Mouse (Mus musculus) forebrain, embryonic 11.5 days (tissue): Measurements from ENCODE around the gene Bspry. TPM values are rescaled to one million over a fixed set of nuclear protein-coding genes. Genes with fewer than 3 reads are reported as not detected.

Experiments used
- ATAC-seq: fragments of 200-750 bp; cut with Nextera tagmentation; replicated peaks from 2 replicates; pipeline ENCODE4 v1.8.0; 2017; ENCODE audit warnings: moderate TSS enrichment; ENCODE audit not compliant: low FRiP score
- DNase-seq: peaks from one replicate; pipeline ENCODE4 v3.0.0-alpha.2; 2017; ENCODE audit warnings: low spot score
- H3K27ac ChIP-seq: fragments of 300-500 bp; sonication (generic); 2 replicates; pipeline ENCODE4 v1.5.1; 2014; ENCODE audit warnings: low read depth, low read length
- H3K27me3 ChIP-seq: fragments of 300-500 bp; sonication (generic); 2 replicates; pipeline ENCODE4 v1.6.1; 2014; ENCODE audit warnings: mild to moderate bottlenecking, low read length, mixed read lengths; ENCODE audit not compliant: control insufficient read depth, insufficient read depth
- H3K36me3 ChIP-seq: fragments of 300-500 bp; sonication (generic); 2 replicates; pipeline ENCODE4 v1.6.1; 2014; ENCODE audit warnings: mild to moderate bottlenecking, low read length, moderate library complexity, mixed read lengths; ENCODE audit not compliant: control insufficient read depth, insufficient read depth
- H3K4me1 ChIP-seq: fragments of 300-500 bp; sonication (generic); replicated peaks from 2 replicates; pipeline ENCODE4 v1.6.1; 2014; ENCODE audit warnings: low read length, mixed read lengths; ENCODE audit not compliant: control insufficient read depth, insufficient read depth
- H3K4me2 ChIP-seq: fragments of 300-500 bp; sonication (generic); 2 replicates; pipeline ENCODE4 v1.6.1; 2014; ENCODE audit warnings: low read depth, mild to moderate bottlenecking, low read length, moderate library complexity, mixed read lengths; ENCODE audit not compliant: severe bottlenecking
- H3K4me3 ChIP-seq: fragments of 300-500 bp; sonication (generic); 2 replicates; pipeline ENCODE4 v1.5.1; 2014; ENCODE audit warnings: low read depth, low read length
- H3K9ac ChIP-seq: fragments of 300-500 bp; sonication (generic); 2 replicates; pipeline ENCODE4 v1.6.1; 2014; ENCODE audit warnings: low read length
- H3K9me3 ChIP-seq: fragments of 300-500 bp; sonication (generic); 2 replicates; pipeline ENCODE4 v1.6.1; 2016; ENCODE audit warnings: low read length, mixed read lengths; ENCODE audit not compliant: control insufficient read depth
- WGBS: fragments of 180-500 bp; shearing (Covaris S2); extraction: QIAGEN DNeasy Blood & Tissue Kit; methylation state at CpG from one replicate; pipeline ENCODE4 v1.1.7; 2014; 5-methylcytosine and 5-hydroxymethylcytosine counted together
- polyA plus RNA-seq: library from polyadenylated mRNA; unstranded; fragments of >200 nt; fragmentation: Nextera tagmentation; extraction: Ambion mirVana; gene quantifications from 2 replicates; pipeline ENCODE4 v1.2.1, GENCODE M21; 2014

Bspry gene
- polyA plus RNA-seq, 1 experiment from 2014 or later: 0.98 TPM

DNA sequence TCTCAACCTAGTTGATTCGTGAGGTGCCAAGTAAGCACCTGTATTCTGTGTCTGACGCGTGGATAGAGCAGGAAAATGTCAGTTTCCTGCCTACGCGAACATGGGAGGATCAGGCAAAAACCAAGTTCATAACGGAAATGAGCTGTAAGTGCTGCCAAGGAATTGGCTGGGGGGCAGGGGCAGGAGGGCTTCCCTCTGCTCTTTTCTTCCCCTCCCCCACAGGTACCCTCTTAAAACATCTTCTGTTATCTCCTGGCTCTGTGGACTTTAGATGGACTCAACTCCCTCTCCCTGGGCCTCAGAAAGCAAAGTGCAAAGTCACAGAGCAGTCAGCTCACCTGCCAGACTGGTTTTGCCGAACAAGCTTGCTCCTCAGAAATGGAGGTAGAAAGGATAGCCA is 23.1 kb downstream of the Bspry start:
- Histone ChIP-seq H3K36me3 (no peaks in the 10 kb centered on the region), H3K4me1 (no peaks in the 10 kb centered on the region; the same call in 1 of the 2 replicates), H3K27me3 (no peaks in the 10 kb centered on the region), H3K9ac (no peak overlapping the region), H3K4me3 (no peak overlapping the region), H3K9me3 (no peaks in the 10 kb centered on the region), H3K4me2 (no peak overlapping the region), H3K27ac (no peak overlapping the region)
- no peak for ATAC-seq
- 79% methylated on average over 7 of the region's 7 CpGs for WGBS
- no peak for DNase-seq

DNA sequence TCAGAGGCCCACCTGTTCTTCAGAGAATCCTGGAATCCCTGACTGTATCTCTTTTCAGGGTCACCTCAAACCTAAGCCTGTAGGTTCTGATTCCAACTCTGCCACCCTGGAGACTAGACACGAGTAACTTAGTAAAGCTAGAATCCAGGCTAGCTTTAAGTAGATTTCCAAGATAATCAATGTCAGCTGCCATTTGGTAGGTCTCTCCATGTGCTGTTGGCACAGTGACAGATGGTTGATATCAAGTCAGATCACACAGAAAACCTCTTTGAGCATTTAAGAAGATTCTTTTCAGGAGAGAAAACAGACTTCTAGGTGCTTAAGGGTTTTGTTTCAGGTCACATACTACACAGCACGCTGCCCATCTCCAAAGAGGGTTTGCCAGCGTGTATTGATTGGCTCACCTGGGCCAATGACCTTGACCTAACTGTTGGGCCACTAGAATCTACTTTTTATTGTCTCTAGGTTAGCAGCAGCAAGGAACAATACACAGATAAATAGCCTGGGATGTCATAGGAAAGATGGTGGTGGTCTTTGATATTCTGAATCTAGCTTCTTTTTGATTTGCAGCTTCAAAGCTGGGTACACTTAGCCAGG is 23.6 kb downstream of the Bspry start, which contains the start of gene Hdhd3:
Gene Hdhd3, minus strand, starts transcription at position 94 of the 597 bp plus-strand sequence.
- Histone ChIP-seq H3K4me3 (peak within 1 kb of the TSS; percentile 77), H3K27me3 (no peaks in the 10 kb centered on the region), H3K36me3 (peaks cover under 1% of the 10 kb centered on the region; the same call in 1 of the 2 replicates), H3K4me2 (peak within 1 kb of the TSS; percentile 77), H3K27ac (no peak within 1 kb of the TSS), H3K9me3 (no peaks in the 10 kb centered on the region), H3K9ac (peak within 1 kb of the TSS; percentile 68), H3K4me1 (no peaks in the 10 kb centered on the region; the same call in 1 of the 2 replicates)
- no peak for ATAC-seq
- WGBS: 80% methylated on average over 3 of the region's 3 CpGs
- DNase-seq: no peak

DNA sequence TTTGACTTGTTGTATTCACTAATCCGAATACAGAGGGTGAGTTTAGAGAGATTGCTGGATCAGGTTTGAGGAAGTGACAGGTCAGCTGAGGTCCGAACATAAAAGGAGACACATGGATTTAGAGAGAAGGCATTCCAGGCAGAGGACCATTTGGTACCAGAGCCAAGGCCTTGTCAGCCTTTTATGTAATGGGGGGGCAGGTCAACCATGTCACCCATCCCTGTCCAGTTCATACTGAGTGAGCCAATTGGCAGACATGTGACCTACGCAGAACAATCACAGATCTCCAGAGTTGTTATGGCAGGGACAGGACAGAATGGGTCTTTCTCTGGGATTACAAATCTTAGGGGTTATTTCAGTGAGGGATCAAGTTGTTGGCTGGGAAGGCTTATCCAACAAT is 26.1 kb downstream of the Bspry start:
- no peak for DNase-seq
- no peak overlapping the region for H3K4me2 ChIP-seq
- no peak overlapping the region for H3K4me3 ChIP-seq
- H3K9me3 ChIP-seq: no peaks in the 10 kb centered on the region
- WGBS: 91% methylated on average over 3 of the region's 3 CpGs
- H3K27me3 ChIP-seq: no peaks in the 10 kb centered on the region
- ATAC-seq: no peak
- no peaks in the 10 kb centered on the region; the same call in 1 of the 2 replicates for H3K4me1 ChIP-seq
- peaks cover 4% of the 10 kb centered on the region; the same call in 1 of the 2 replicates for H3K36me3 ChIP-seq
- H3K9ac ChIP-seq: no peak overlapping the region
- H3K27ac ChIP-seq: no peak overlapping the region

DNA sequence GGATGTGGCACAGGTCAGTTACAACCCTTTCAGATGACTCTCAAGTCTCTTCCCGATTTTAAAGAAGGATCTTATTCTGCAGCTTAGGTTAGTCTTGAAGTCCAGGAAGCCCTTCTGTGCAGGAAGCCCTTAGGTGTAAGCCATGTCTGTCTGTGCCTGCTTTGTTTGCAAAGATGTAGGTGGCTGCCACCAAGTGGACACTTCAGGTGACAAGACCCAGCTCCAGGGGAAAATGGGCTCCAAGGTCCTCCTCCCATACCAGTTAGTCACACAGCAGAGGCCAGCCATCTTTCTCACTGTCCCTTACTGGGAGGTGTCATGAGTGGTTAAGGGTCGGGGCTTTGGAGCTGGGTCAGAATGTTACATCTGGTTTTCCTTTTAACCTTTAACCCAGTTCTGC is 26.9 kb downstream of the Bspry start:
- no peak overlapping the region for H3K4me3 ChIP-seq
- H3K9ac ChIP-seq: no peak overlapping the region
- H3K4me1 ChIP-seq: no peaks in the 10 kb centered on the region
- peaks cover 4% of the 10 kb centered on the region; the same call in 1 of the 2 replicates for H3K36me3 ChIP-seq
- H3K4me2 ChIP-seq: no peak overlapping the region
- H3K27me3 ChIP-seq: no peaks in the 10 kb centered on the region
- no peak for DNase-seq
- WGBS: 75% methylated on average over 2 of the region's 2 CpGs
- H3K27ac ChIP-seq: no peak overlapping the region
- H3K9me3 ChIP-seq: no peaks in the 10 kb centered on the region
- no peak for ATAC-seq

DNA sequence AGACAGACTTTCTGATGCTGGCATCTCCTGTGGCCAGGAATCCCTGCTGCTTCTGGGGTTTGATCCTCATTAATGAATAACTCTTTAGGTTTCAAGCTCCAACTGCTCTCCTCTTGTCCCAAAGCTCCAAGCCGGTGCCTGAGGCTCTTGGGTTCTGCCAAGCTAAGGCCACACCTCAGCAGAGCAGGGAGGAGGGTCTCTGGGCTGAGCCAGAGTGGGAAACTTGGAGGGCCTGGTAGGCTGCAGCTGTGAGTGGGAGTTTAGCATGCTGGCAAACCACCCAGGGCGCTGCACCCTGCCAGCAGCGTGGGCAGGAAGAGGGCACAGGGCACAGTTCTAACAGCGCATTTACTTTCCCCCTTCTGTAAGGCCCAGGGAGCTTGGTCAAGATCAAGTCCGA is 29.0 kb downstream of the Bspry start:
- Histone ChIP-seq H3K27ac (no peak overlapping the region), H3K4me2 (no peak overlapping the region), H3K4me1 (no peaks in the 10 kb centered on the region), H3K9me3 (no peaks in the 10 kb centered on the region), H3K4me3 (no peak overlapping the region), H3K27me3 (no peaks in the 10 kb centered on the region), H3K36me3 (peaks cover 6% of the 10 kb centered on the region; the same call in 1 of the 2 replicates), H3K9ac (no peak overlapping the region)
- ATAC-seq (no peak), DNase-seq (no peak)
- 93% methylated on average over 5 of the region's 5 CpGs for WGBS

DNA sequence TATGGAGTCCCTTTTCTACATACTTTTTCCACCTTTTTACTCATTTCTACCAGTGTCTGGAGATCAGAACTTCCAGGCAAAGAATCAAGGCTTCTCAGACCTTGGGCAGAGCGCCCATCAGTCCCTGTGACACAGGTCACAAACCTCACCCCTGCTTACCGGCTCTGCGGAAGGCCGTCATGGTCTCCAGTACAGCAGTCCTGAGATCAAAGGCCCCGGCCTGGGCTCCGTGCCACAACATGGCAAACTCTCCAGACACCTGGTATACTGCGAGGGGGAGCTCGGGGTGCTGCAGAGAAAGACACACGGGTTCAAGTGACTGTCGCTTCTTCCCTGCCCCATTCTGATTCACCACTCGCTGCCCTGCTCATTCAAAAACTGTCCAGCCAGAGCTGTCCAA is 30.1 kb downstream of the Bspry start:
- no peak overlapping the region for H3K9ac ChIP-seq
- no peaks in the 10 kb centered on the region for H3K9me3 ChIP-seq
- H3K27me3 ChIP-seq: no peaks in the 10 kb centered on the region
- no peaks in the 10 kb centered on the region for H3K4me1 ChIP-seq
- H3K4me3 ChIP-seq: no peak overlapping the region
- ATAC-seq (no peak), DNase-seq (no peak)
- no peak overlapping the region for H3K4me2 ChIP-seq
- no peak overlapping the region for H3K27ac ChIP-seq
- H3K36me3 ChIP-seq: peaks cover 6% of the 10 kb centered on the region; the same call in 1 of the 2 replicates
- 93% methylated on average over 11 of the region's 11 CpGs for WGBS

DNA sequence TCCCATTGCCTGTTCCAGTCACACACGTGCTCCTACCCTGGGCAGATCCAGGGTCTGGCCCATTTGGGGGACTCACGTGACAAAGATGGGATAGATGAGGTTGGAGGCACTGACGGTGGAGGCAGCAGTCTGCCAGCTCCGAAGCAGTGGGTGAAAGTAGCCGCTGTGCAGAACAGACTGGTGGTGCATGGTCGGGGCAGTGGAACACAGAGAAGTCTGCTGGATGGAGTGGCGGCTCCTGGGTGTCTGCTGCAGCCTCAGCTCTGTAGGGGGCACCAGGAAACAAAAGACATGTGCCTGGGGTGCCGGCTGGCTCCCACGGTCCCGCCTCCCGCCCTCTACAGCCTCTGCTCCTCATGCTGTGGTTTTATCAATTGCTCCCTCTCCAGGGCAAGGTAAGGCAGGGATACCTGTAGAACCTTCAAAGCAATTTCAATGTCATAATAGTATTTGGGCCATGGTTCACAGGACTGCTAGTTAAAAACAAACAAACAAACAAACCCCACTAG is 34.2 kb downstream of the Bspry start:
- Histone ChIP-seq H3K9ac (no peak overlapping the region), H3K36me3 (peaks cover 2% of the 10 kb centered on the region; the same call in 1 of the 2 replicates), H3K4me2 (no peak overlapping the region), H3K4me1 (peaks cover 8% of the 10 kb centered on the region), H3K4me3 (no peak overlapping the region), H3K27me3 (no peaks in the 10 kb centered on the region), H3K27ac (no peak overlapping the region), H3K9me3 (no peaks in the 10 kb centered on the region)
- 52% methylated on average over 10 of the region's 11 CpGs for WGBS
- no peak for DNase-seq
- no peak for ATAC-seq

DNA sequence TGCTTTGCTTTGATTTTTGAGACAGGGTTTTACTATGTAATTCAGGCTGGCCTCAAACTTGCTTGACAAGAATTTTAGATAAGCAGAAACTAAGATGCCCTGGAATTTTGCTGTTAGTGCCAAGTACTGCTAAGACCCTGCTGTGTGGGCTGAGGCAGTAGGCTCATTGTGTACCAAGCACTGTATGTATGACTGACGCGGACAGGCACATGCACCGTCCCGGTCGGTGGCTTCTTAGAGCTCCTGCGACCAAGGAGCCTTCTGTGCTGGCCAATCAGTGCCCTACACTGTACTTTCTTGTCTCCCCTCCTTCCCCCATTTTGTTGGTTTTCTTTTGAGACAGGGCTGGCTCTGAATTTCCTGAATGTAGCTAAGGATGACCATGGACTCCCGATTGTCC is 35.1 kb downstream of the Bspry start:
- Histone ChIP-seq H3K36me3 (peaks cover 2% of the 10 kb centered on the region; the same call in 1 of the 2 replicates), H3K4me1 (peaks cover 10% of the 10 kb centered on the region), H3K27me3 (no peaks in the 10 kb centered on the region), H3K4me3 (no peak overlapping the region), H3K4me2 (peak overlapping the region; percentile 24; the same call in 1 of the 2 replicates), H3K9me3 (no peaks in the 10 kb centered on the region), H3K9ac (no peak overlapping the region), H3K27ac (no peak overlapping the region)
- DNase-seq: no peak
- WGBS: 92% methylated on average over 7 of the region's 7 CpGs
- ATAC-seq: no peak

DNA sequence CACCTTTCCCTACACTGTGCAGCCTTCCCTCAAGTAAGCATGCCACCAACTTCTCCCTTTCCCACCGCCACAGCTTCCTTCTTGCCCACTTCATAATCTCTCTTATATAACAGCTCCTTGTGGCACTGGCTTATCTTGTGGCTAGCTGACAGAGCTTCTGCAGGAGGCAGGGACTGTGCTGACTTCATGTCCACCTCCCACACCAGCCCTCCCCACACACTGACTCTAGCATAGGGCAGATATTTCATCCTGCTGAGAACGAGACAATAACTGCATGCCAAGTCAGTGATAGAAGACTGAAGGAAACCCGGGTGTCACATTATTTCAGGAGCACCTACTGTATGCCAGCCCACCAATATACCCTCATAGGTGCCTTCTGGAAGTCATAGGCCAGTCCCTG is 35.6 kb downstream of the Bspry start:
- no peak for DNase-seq
- peaks cover 2% of the 10 kb centered on the region; the same call in 1 of the 2 replicates for H3K36me3 ChIP-seq
- peaks cover 10% of the 10 kb centered on the region for H3K4me1 ChIP-seq
- WGBS: 86% methylated on average over 3 of the region's 3 CpGs
- ATAC-seq: no peak
- H3K4me3 ChIP-seq: peak overlapping the region; percentile 5; the same call in 1 of the 2 replicates
- H3K9me3 ChIP-seq: no peaks in the 10 kb centered on the region
- no peak overlapping the region for H3K27ac ChIP-seq
- no peak overlapping the region for H3K4me2 ChIP-seq
- H3K9ac ChIP-seq: peak overlapping the region; percentile 16; the same call in 1 of the 2 replicates
- no peaks in the 10 kb centered on the region for H3K27me3 ChIP-seq
